Mouse (Mus musculus): Measurements from ENCODE around the gene Metrn. TPM values are rescaled to one million over a fixed set of nuclear protein-coding genes. Genes with fewer than 3 reads are reported as not detected.

Metrn gene
- polyA plus RNA-seq, 1 experiment = 26.5 TPM

- DNase-seq (ENCODE audit: low read depth, low spot score) = no peak
- 74% methylated on average over 15 of the region's 15 CpGs for WGBS
Measured at GRCm38 (mm10) chr17:25783861-25784574, 12.9 kb downstream of the Metrn start.

GRCm38 (mm10) chr17:25783086-25783485, 13.8 kb downstream of the Metrn start:
- no peak for DNase-seq (ENCODE audit: low read depth, low spot score)
- WGBS = 58% methylated on average over 7 of the region's 7 CpGs

DNA sequence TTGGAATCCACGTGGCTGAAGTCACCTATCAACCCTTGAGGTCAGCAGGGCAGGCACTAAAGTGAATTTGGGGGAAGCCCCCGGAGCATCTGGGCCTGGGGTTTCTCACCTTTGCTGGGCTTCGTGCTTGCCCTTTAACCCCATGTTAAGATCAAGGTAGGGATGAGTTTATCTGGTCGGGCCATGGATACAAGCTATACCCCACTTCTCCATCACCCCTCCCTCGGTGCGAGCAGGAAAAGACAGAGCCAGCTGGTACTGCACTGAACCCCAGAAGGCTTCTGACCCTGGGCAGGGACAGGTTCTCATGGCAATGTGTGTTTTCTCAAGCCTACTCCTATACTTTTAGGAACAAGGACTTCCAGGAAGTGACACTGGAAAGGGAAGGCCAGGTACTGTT, 15.6 kb downstream of the Metrn start:
- 75% methylated on average over 6 of the region's 6 CpGs for WGBS
- DNase-seq (ENCODE audit: low read depth, low spot score) = no peak

GRCm38 (mm10) chr17:25777948-25778347, 19.0 kb downstream of the Metrn start:
- DNase-seq (ENCODE audit: low read depth, low spot score) = no peak
- 94% methylated on average over 5 of the region's 5 CpGs for WGBS

GRCm38 (mm10) chr17:25775318-25776062, 21.4 kb downstream of the Metrn start:
- no peak for DNase-seq (ENCODE audit: low read depth, low spot score)

GRCm38 (mm10) chr17:25773549-25774120, 23.3 kb downstream of the Metrn start, which contains the start of gene Narfl:
TSS of gene Narfl (plus strand) at chr17:25773776.
- DNase-seq (ENCODE audit: low read depth, low spot score) = peak; percentile 93
- under 1% methylated on average over 37 of the region's 37 CpGs for WGBS

More at GRCm38 (mm10) chr17:25775318-25776062, 21.4 kb downstream of the Metrn start:
- WGBS = 74% methylated on average over 10 of the region's 10 CpGs

- no peak for DNase-seq (ENCODE audit: low read depth, low spot score)
- 51% methylated on average over 9 of the region's 9 CpGs for WGBS
Measured at GRCm38 (mm10) chr17:25769331-25769730, 27.6 kb downstream of the Metrn start.

DNA sequence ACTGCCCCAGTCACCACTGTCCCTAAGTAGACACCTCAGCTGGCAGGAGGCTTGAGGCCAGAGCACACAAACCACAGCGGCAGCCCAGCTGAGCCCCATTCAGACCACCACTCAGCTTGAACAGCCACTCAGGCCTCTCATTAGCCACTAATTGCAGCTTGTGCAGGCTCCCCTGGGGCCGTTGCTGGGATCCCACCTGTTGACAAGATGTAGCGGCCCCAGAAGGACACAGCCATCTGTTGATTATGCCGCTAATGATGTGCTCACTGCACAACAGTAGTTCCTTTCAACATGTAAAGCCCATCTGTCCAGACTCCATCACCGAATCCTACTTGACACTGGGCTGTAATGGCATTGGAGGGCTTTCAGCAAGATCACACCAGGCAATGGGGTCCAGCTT, 31.1 kb downstream of the Metrn start:
- DNase-seq (ENCODE audit: low read depth, low spot score) = no peak
- WGBS = 69% methylated on average over 5 of the region's 5 CpGs

DNA sequence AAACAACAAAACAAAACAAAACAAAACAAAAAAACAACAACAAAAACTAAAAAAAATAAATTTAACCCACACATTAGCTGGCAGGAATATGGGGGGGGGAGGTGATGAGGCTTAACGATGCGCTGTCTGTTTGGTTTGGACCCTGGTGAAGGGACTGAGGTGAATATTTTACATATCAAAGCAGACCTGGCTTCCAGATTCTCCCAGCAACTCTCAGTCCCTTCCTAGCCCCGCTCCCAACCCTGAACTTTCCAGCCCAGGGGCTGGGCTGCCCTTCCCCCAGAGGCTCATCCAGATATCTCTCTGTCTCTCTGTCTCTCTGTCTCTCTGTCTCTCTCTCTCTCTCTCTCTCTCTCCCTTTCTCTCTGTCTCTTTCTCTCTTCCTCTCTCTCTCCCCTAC, 34.3 kb downstream of the Metrn start:
- 46% methylated on average over 3 of the region's 3 CpGs for WGBS
- no peak for DNase-seq (ENCODE audit: low read depth, low spot score)

GRCm38 (mm10) chr17:25761561-25761970, 35.4 kb downstream of the Metrn start:
- DNase-seq (ENCODE audit: low read depth, low spot score) = no peak
- WGBS = 48% methylated on average over 4 of the region's 4 CpGs

- no peak for DNase-seq (ENCODE audit: low read depth, low spot score)
- WGBS = 70% methylated on average over 8 of the region's 8 CpGs
Measured at GRCm38 (mm10) chr17:25760148-25760547, 36.8 kb downstream of the Metrn start.

DNA sequence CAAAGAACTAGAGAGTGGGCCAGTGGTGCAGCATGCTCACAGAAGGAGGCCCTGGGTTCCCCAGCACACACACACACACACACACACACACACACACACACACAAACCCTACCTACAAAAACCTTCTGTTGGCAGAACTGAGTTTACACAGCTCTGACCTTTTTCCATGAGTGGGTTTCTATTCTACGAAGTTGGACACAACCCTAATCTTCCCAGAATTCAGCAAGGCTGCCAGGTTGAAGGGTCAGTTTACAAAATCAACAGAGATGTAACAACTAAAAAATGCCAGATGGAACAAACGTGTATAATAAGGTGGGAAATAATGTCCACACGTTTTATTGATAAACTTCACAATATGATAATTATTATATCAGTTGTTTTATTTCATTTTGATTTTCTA, 39.2 kb downstream of the Metrn start:
- no peak for DNase-seq (ENCODE audit: low read depth, low spot score)
- WGBS = 55% methylated on average over 3 of the region's 3 CpGs

GRCm38 (mm10) chr17:25756378-25757242, 40.3 kb downstream of the Metrn start:
- DNase-seq (ENCODE audit: low read depth, low spot score) = no peak
- 53% methylated on average over 9 of the region's 9 CpGs for WGBS

DNA sequence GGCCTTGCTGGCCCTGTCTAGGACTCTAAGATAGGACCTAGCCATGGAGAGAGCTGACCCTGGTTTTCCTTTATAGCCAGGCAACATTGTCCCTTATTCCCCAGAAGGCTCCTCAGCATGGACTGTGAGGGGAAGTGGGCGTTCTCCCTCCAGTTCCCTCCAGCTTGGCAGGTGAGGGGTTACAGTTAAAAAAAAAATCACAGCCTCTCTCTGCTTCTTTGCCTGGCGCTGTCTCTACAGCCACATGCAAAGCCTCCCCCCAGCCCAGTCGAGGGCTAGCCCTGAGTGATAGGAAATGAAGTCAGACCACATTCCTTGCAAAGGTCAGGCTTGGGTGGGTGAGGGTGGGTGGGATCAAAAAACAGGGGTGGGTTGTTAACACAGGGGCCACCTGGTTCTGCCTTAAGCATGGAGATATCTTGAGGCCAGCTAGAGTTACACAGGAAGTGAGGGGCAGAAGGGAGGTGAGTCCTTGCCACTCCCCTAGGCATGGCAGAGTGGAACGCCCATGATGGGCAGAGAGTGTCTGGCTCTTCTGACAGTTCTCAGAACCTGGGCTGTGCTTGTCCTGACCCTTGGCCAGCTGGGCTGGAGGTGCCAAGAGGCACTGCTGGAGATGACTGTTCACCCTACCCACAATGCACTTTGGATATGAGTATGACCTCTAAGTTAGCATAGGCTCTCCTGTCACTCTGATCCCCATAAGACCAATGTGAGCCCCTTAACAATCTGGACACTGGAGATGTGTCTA, 41.1 kb downstream of the Metrn start:
- WGBS = 19% methylated on average over 4 of the region's 4 CpGs
- DNase-seq (ENCODE audit: low read depth, low spot score) = no peak

DNA sequence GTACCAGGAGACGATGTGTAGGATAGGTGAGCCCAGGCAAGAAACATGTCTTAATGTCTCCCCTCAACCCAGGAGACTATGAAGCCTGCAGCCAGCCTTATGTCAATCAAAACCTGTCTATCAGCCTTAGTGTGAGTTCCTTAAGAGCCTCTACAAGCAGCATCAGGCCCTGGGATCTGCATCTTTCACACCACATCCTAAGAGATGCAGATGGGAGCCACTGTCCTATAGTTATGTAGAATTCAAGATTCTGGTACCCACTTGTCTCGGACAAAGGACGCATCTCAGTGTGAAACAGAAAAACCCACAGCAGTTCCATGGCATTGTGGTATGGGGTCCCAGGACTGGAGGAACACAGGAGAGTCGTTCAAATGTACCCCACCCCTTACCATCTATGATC, 41.9 kb downstream of the Metrn start:
- no peak for DNase-seq (ENCODE audit: low read depth, low spot score)
- WGBS = 79% methylated on average over 4 of the region's 4 CpGs

DNA sequence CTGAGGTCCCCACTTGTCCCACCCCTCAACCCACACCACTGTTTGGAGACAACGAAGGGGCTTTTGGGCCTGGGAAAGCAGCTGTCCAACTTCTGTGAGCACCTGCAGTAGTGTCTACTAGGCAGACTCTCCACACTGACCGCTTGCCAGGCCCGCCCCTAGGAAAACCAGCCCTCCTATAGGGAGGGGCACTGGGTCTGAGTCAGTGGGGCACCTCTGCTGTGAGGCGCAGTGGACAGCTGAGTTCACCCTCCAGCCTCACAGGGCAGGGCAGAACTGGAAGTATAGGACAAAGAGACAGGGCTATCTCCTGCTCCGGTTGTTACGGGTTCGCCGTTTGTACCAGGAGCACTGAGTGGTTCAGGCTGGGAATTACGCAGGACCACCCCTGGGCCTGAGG, 42.7 kb downstream of the Metrn start, which contains the start of gene Msln:
Gene Msln, minus strand, starts transcription at position 138 of the 400 bp plus-strand sequence.
- 66% methylated on average over 9 of the region's 9 CpGs for WGBS
- DNase-seq (ENCODE audit: low read depth, low spot score) = no peak

GRCm38 (mm10) chr17:25751446-25751845, 45.5 kb downstream of the Metrn start:
- DNase-seq (ENCODE audit: low read depth, low spot score) = no peak
- 9% methylated on average over 5 of the region's 5 CpGs for WGBS

- DNase-seq (ENCODE audit: low read depth, low spot score) = no peak
- WGBS = 81% methylated on average over 6 of the region's 6 CpGs
Measured at GRCm38 (mm10) chr17:25749314-25749713, 47.6 kb downstream of the Metrn start.

DNA sequence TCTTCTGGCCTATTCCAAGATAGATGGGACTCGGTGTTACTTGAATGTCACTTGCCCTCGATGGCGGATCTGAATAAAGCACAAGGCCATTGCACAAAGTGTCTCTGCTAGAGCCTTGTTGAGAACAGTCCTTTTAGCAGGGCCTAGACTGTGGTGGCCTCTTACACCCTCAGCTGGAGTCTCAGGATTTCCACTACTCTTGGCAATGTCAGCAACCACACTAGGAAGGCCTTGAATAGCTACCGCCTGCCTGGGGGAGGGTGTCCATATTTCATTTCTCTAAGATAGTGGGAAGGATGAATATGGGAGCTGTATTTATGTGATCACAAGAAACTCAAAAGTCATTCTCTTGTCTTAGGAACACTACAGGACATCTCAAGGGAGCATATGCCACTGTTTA, 48.7 kb downstream of the Metrn start:
- 95% methylated on average over 4 of the region's 4 CpGs for WGBS
- DNase-seq (ENCODE audit: low read depth, low spot score) = no peak
